Mouse (Mus musculus): Measurements from ENCODE around the gene Arel1. TPM values are rescaled to one million over a fixed set of nuclear protein-coding genes. Genes with fewer than 3 reads are reported as not detected.

Gene Arel1
- total RNA-seq, 2 experiments from 2014 or later = 19.4 to 20.6 TPM

Other genes starting within 250 kb of the Arel1 start
- 10 to 100 TPM; 40.4 to 44.1 TPM for gene Npc2, start 197.7 kb downstream of the Arel1 start, total RNA-seq (2021)
- gene Isca2, start 197.6 kb downstream of the Arel1 start, total RNA-seq (2021) = 10 to 100 TPM; 43.8 to 46.5 TPM
- 1 to 10 TPM; 2.8 to 3.3 TPM for gene Ltbp2, start 94.4 kb downstream of the Arel1 start, total RNA-seq (2021)
- gene Fcf1, start within 50 bp of the Arel1 start, total RNA-seq (2021) = 10 to 100 TPM; 41.5 to 51.8 TPM
- 10 to 100 TPM; 38.7 to 46.6 TPM for gene Ylpm1, start 25.4 kb upstream of the Arel1 start, total RNA-seq (2021)
- 1 to 10 TPM; 3.2 to 4.7 TPM for gene Prox2, start 139.9 kb upstream of the Arel1 start, total RNA-seq (2021)
- gene Dlst, start 139.9 kb upstream of the Arel1 start, total RNA-seq (2021) = 100 to 1,000 TPM; 248 to 258 TPM
- gene Rps6kl1, start 180.4 kb upstream of the Arel1 start, total RNA-seq (2021) = under 1 TPM; 0.47 to 0.49 TPM
- 1 to 10 TPM; 5.6 to 6.4 TPM for gene Pgf, start 206.9 kb upstream of the Arel1 start, total RNA-seq (2021)
- gene Eif2b2, start 248.6 kb upstream of the Arel1 start, total RNA-seq (2021) = 10 to 100 TPM; 80.6 to 95.1 TPM

All from gastrocnemius, postnatal 4 days (tissue).